Comparison of ENCODE assay signal across 12 mouse cellular contexts in the genomic region with DNA sequence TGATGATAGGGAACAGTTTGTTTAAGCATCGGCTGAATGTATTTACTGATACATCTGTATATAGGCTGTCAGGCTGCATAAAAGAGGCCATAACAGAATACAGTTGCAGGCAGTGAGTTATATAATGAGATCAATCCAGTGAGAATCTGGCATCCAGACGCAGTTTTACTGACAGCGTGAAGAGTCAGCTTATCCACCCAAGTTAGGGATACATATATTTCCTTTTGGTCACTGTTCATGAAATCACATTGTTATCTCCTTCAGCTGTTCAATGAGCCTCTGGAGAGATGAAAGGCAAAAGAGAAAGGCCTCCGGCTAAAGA.
DNase-seq lines count a peak whose midpoint lies in the region; ATAC-seq lines count a peak whose summit lies in the region.
"Had no signal": no experiment of that assay in that cellular context is flagged by ENCODE, and none has a peak within 500 bp of the region (broad histone marks: within the 10 kb centered on the region; RNA-seq: fewer than 3 reads in every experiment).

No protein-coding gene starts in this region.

- H3K4me1 ChIP-seq in limb, embryonic 13.5 days, result no peaks in the 10 kb centered on the region
- no peaks in the 10 kb centered on the region for H3K4me1 ChIP-seq in limb, embryonic 10.5 days
- no peaks in the 10 kb centered on the region for H3K4me1 ChIP-seq in embryonic facial prominence, embryonic 15.5 days
- H3K4me1 ChIP-seq in intestine, embryonic 15.5 days (replicated peaks), result no peaks in the 10 kb centered on the region
- peaks cover 14% of the 10 kb centered on the region for H3K4me1 ChIP-seq in neural tube, embryonic 13.5 days (replicated peaks)
- H3K4me1 ChIP-seq: liver, embryonic 12.5 days had no signal

- no peaks in the 10 kb centered on the region for H3K9me3 ChIP-seq in limb, embryonic 13.5 days
- no peaks in the 10 kb centered on the region for H3K9me3 ChIP-seq in limb, embryonic 10.5 days (replicated peaks)
- H3K9me3 ChIP-seq in embryonic facial prominence, embryonic 15.5 days (replicated peaks), result no peaks in the 10 kb centered on the region
- H3K9me3 ChIP-seq in intestine, embryonic 15.5 days, result no peaks in the 10 kb centered on the region
- no peaks in the 10 kb centered on the region for H3K9me3 ChIP-seq in neural tube, embryonic 13.5 days
- H3K9me3 ChIP-seq: liver, embryonic 12.5 days had no signal

- H3K9ac ChIP-seq in limb, embryonic 13.5 days, result no peak overlapping the region
- no peak overlapping the region for H3K9ac ChIP-seq in embryonic facial prominence, embryonic 15.5 days
- no peak overlapping the region for H3K9ac ChIP-seq in intestine, embryonic 15.5 days
- H3K9ac ChIP-seq in neural tube, embryonic 13.5 days, result no peak overlapping the region
- H3K9ac ChIP-seq: liver, embryonic 12.5 days had no signal

- no peak for DNase-seq in limb, embryonic 10.5 days (ENCODE audit: low spot score)
- no peak for DNase-seq in B cell, adult 2 months
- DNase-seq in gastrocnemius, postnatal 25 days, result no peak
- no peak for DNase-seq in layer of hippocampus, adult 9-10 months (ENCODE audit: low spot score)
- DNase-seq: adrenal gland, postnatal 36 days; cerebellum, adult 11-12 months; lung, postnatal 10 days had no signal

- H3K4me3 ChIP-seq in limb, embryonic 13.5 days, result no peak overlapping the region
- H3K4me3 ChIP-seq in limb, embryonic 10.5 days, result no peak overlapping the region
- no peak overlapping the region for H3K4me3 ChIP-seq in embryonic facial prominence, embryonic 15.5 days (replicated peaks)
- H3K4me3 ChIP-seq in intestine, embryonic 15.5 days (replicated peaks), result no peak overlapping the region
- no peak overlapping the region for H3K4me3 ChIP-seq in neural tube, embryonic 13.5 days
- H3K4me3 ChIP-seq: liver, embryonic 12.5 days had no signal

- H3K36me3 ChIP-seq in limb, embryonic 13.5 days, result no peaks in the 10 kb centered on the region
- no peaks in the 10 kb centered on the region for H3K36me3 ChIP-seq in limb, embryonic 10.5 days
- H3K36me3 ChIP-seq in embryonic facial prominence, embryonic 15.5 days, result no peaks in the 10 kb centered on the region
- H3K36me3 ChIP-seq in intestine, embryonic 15.5 days, result no peaks in the 10 kb centered on the region
- no peaks in the 10 kb centered on the region for H3K36me3 ChIP-seq in neural tube, embryonic 13.5 days
- H3K36me3 ChIP-seq: liver, embryonic 12.5 days had no signal

- no peaks in the 10 kb centered on the region for H3K27me3 ChIP-seq in limb, embryonic 13.5 days
- no peaks in the 10 kb centered on the region for H3K27me3 ChIP-seq in limb, embryonic 10.5 days (ENCODE audit: low read depth, poor library complexity, severe bottlenecking)
- no peaks in the 10 kb centered on the region for H3K27me3 ChIP-seq in embryonic facial prominence, embryonic 15.5 days
- H3K27me3 ChIP-seq in intestine, embryonic 15.5 days (replicated peaks), result no peaks in the 10 kb centered on the region
- no peaks in the 10 kb centered on the region for H3K27me3 ChIP-seq in neural tube, embryonic 13.5 days
- H3K27me3 ChIP-seq: liver, embryonic 12.5 days had no signal

- peak; percentile 66; the same call in 1 of the 2 replicates for ATAC-seq in limb, embryonic 13.5 days (ENCODE audit: low FRiP score, low read depth)
- ATAC-seq in embryonic facial prominence, embryonic 15.5 days (ENCODE audit: insufficient number of reproducible peaks, low FRiP score, low TSS enrichment, low read depth), result peak; percentile 64; the same call in 1 of the 2 replicates
- peak; percentile 56; the same call in 1 of the 2 replicates for ATAC-seq in intestine, embryonic 15.5 days
- no peak; the same call in 1 of the 2 replicates for ATAC-seq in neural tube, embryonic 13.5 days (ENCODE audit: low read depth)
- ATAC-seq: liver, embryonic 12.5 days had no signal

- no peak overlapping the region for H3K27ac ChIP-seq in limb, embryonic 13.5 days
- no peak overlapping the region for H3K27ac ChIP-seq in limb, embryonic 10.5 days
- peak overlapping the region; percentile 52 for H3K27ac ChIP-seq in embryonic facial prominence, embryonic 15.5 days (replicated peaks)
- peak overlapping the region; percentile 51; the same call in 1 of the 2 replicates for H3K27ac ChIP-seq in intestine, embryonic 15.5 days
- H3K27ac ChIP-seq in neural tube, embryonic 13.5 days (replicated peaks), result peak overlapping the region; percentile 74
- H3K27ac ChIP-seq: liver, embryonic 12.5 days had no signal

- H3K4me2 ChIP-seq in limb, embryonic 13.5 days (replicated peaks), result no peak overlapping the region
- H3K4me2 ChIP-seq in embryonic facial prominence, embryonic 15.5 days (replicated peaks), result no peak overlapping the region
- H3K4me2 ChIP-seq in intestine, embryonic 15.5 days (replicated peaks), result no peak overlapping the region
- H3K4me2 ChIP-seq in neural tube, embryonic 13.5 days, result peak overlapping the region; percentile 27
- H3K4me2 ChIP-seq: liver, embryonic 12.5 days had no signal

- 63% methylated on average over 4 of the region's 4 CpGs for WGBS in limb, embryonic 13.5 days
- WGBS in limb, embryonic 10.5 days, result 91% methylated on average over 4 of the region's 4 CpGs
- 37% methylated on average over 4 of the region's 4 CpGs for WGBS in embryonic facial prominence, embryonic 15.5 days
- WGBS in intestine, embryonic 15.5 days, result 46% methylated on average over 4 of the region's 4 CpGs
- 41% methylated on average over 4 of the region's 4 CpGs for WGBS in neural tube, embryonic 13.5 days

Comparison
In these comparisons a context has a peak if more than half of its experiments do, and no peak if none do; other contexts are left out.
1. H3K27ac ChIP-seq: peak in embryonic facial prominence, embryonic 15.5 days (single experiment), intestine, embryonic 15.5 days (single experiment) and neural tube, embryonic 13.5 days (single experiment); none in limb, embryonic 13.5 days (single experiment) and limb, embryonic 10.5 days (single experiment).